Mouse (Mus musculus): ENCODE data around the gene Mrpl58.

DNA sequence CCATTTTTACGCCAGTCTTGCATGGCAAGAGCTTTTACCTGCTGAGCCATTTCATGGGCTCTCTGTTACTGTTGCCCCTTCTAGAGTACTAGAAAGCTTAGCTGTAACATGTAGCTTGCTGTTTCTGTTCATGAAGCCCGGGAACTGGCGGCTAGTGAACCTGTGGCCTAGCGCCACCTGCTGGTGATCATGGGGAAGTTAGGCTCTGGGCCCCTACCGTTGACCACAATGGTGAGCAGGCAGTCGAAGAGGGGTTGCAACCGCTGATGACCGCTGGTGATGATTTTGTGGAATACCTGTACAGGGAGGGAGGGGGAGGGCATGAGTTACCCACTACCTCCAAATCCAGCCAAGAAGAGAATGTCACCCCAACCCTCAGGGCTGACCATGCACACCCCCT is 49.4 kb upstream of the Mrpl58 start:
- TF ChIP-seq CTCF (IDR thresholded peaks at IDR 0.05; ENCODE audit: extremely low read depth, insufficient read depth, low read length): peak; percentile 88
- TF ChIP-seq POLR2A (IDR thresholded peaks at IDR 0.05; ENCODE audit: extremely low read depth, insufficient read depth, low read length): no peak
